Mouse (Mus musculus) CH12F3 (cell line): Measurements from ENCODE around the gene Gcfc2.

Source experiments
- in situ Hi-C: fragments of 300-500 bp; cut with MboI; formaldehyde crosslinking; loops from 2 replicates; pipeline ENCODE4 v1.14.3; 2020; ENCODE audit warnings: low sequenced_read_pairs

Gene Gcfc2

DNA sequence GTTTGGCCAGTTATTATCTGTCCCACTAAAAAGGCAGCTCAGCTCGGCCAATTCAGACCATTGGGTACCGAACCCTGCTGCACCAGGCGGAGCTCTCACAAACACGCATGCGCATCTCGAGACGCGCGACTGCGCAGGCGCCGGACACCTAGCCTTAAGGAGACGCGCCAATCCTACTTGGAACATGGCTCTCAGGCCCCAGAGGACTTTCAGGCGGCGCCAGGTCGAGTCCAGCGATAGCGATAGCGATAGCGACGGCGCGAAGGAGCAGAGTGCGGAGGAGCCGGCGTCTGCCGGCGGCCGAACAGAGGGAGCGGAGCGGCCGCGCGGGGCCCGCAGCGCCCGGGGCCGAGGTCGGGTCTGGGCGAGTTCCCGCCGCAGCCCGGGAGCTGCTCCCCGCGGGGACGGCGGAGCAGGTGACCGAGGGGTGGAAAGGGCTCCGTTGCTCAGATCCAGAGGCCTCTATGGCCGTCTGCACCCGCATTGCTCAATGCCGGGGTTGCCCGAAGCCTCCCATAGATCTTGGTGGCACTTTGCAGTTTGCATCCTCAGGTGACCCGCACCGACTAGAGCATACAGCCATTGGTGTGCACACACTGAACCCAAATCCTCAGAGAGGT, at the start of gene Gcfc2:
TSS of gene Gcfc2 (plus strand) at position 147 of the 620 bp plus-strand sequence.
- in situ Hi-C loops = no loop called here

DNA sequence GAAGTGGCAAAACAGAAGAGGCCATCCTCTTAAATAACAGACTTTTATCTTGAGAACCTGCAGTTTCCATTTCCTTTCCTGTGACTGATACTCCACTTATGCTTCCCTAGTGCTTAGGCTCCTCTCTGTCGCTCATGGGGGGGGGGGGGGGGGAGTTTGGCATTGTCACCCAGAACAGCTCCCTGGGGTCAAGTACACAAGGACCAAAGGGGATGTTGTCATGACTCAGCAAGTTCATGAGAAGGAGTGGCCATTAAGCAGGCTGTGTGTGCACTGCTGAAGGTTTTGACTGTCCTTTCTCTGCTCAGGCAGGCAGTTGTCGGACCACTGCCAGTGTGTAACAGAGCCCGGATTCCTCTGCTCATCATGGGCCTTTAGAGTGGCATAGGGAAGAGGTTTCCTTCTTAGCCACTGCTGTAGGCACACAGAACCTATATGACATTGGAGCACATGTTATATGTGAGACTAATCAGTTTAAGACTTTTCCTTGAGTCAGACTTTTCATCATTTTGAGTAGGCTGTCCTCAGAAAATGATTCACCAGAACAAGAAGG, 27.7 kb upstream of the Gcfc2 start:
- in situ Hi-C loops = no loop called here

DNA sequence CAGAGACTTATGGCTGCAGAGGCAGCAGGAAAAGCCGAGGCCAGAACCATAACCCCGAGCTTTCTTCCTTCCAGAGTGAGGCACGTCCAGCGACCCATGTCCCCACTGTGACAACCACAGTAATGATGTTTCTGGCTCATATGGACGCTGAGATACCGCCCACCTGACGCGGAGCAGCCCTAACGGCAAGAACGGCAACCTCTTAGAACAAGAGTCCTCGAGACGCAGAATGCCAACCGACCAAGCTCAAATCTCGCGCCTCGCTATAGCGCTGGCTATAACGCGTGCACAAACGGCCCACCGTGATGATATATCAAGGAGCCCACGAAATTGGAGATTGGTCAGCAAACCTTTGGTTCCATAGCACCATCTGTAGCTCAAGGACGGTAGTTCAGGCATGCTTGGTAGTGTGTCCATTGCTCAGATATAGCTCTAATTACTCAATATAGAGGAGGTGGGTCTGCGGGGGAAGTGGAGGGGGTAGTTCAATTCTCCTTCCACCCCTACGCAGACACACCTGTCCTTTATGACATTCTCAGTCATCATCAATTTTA, 13.1 kb upstream of the Gcfc2 start:
- in situ Hi-C loops = no loop called here

DNA sequence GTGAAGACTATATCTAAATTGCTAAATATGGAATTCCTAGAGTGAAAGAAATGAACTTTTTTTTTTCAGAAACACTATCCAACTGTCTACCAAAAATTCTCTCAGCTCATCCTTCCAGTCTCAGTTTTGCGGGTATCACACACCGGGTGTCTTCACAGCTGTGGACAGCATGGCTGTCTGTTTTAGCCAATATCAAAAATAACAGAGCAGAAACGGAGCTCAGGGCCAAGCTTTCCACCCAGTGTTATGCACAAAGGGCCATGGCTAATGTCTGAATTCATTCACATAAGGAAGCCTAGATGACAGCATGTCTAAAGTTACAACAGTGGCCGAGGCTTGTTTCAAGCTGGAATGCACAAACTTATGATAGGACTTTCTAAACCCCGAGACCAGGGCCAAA, 12.2 kb upstream of the Gcfc2 start:
- in situ Hi-C loops = no loop called here

DNA sequence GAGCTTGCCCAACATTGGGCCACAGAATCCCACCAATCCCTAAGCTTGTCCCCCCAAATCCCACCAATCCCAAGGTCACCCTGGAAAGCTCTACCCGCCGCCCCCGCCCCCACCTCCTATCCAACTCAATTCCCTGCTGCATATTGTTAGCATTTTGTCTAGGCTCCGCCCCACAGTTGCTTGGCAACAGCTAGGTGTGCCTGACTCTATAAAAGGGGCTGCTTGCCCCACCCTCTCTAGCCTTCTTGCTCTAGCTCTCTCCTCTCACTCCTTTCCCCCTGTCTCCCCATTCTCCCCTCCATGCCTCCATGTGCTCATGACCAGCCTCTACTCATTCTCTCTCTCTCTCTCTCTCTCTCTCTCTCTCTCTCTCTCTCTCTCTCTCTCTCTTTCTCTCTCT, 11.8 kb upstream of the Gcfc2 start:
- in situ Hi-C loops = no loop called here

DNA sequence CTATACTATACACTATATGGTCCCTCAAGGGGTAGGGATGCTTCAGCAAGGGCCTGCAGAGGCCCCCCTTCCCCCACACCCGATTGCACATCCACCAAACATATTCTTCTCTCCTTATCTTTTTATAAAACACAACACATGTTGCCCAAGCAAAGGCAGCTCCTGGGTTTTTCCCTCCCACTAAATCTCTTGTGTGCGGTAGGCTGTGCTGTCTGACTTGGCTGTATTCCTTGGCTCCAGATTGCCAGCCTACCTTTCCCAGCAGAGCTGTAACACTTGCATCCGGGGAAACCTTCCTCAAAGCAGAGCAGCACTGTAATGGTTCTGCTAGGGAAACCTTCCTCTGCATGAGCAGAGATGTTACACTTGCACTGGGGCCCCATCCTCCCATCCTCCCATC, 11.3 kb upstream of the Gcfc2 start:
- in situ Hi-C loops = no loop called here

DNA sequence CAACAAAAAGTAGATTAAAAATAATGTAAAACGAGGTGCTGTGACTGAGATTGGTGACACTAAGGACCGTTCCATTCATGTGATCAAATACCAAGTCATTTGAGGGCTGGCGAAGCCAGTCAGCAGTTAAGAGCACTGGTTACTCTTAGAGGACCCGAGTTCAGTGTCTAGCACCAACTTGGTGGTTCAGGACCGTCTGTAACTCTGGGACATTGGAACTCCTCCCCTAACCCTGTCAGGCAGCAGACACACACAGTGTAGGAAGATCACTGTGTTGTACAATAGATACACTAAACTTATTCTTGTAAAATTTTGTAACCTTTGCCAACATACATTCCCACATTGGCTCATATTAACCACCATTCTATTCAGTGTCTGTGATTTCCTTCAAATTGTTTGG, 835 bp downstream of the Gcfc2 start:
- in situ Hi-C loops = no loop called here

DNA sequence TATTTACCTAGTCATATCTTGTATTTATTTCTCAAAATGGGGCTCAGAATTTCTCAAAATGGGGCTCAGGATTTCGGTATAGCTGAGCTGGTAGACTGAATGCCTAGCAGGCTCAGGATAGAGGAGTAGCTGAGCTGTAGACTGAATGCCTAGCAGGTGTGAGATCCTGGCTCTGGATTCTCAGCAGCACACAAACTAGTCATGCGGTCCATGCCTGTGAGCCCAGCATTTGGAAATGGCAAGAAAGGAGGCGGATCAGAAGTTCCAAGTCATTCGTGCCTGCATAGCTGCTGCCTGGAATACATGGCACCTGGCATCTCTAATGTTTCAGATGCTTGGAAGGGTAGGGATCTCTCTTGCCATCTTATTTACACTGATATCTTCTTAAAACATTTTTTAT, 5.9 kb downstream of the Gcfc2 start:
- in situ Hi-C loops = no loop called here

DNA sequence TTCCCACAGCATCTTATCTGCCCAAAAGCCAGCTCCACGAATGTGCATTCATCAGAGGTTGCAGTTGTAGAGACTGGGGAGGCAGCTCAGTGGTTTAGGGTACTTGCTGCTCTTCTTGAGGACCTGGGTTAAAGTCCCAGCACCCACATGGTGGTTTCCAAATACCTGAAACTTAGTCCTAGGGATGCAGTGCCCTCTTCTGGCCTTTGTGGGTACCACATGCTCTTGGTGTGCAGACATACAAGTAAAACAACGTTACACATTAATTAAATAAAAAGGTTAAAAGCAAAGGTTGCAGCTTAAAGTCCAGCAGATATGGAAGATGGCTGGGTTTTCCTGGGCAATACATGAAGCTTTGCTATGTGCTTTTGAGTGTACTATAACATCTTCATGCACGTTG, 9.8 kb downstream of the Gcfc2 start:
- in situ Hi-C loops = no loop called here

DNA sequence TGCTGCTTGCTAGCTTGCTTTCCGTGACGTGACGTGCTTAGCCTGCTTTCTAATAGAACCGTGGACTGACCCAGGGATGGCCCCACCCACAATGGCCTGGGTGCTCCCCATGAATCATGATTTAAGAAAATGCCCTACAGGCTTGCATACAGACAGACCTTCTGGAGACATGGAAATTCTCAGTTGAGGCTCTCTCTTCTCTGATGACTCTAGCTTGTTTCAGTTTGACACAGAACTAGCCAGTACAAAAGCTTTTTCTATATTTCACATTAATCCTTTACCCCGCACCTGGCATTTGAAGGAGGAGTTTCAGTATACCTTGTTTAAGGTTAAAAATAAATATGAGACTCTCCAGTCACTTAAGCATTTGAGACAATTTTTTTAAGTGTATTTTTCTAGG, 18.2 kb downstream of the Gcfc2 start:
- in situ Hi-C loops = no loop called here

DNA sequence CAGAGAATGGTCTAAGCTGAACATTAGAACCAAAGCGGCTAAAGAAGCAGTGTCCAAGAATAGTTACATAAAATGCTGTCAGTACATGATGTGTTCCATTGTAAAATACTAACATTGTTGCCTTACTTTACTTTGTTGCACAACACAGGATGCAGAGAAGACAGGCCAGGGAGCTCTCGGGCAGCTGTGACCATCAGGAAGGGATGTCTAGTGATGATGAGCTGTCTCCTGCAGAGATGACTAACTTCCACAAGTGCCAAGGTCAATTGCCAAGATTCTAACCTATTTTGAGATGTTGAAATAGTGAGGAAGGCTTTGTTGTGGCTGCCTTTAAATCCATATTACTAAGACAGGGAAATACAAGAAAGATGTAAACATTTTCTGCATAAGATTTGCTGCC, 19.8 kb downstream of the Gcfc2 start:
- in situ Hi-C loops = no loop called here

DNA sequence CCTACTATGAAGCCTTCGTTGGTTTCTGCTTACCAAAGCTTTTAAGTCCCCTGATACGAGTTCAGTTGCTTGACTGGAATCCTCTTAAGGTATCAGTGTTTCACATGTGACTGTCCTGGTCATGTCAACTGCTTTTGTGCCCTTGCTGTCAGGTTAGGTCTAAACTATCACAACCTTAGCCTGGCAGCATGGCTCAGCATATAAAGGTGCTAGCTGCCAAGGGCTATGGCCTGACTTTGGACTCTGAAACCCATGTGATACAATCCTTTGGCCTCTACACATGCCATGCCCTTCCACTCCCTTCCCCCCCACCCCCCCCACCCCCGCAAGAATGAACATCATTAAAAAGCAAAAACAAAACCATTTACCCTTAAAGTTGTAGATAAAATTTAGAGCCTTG, 21.0 kb downstream of the Gcfc2 start:
- in situ Hi-C loops = no loop called here

DNA sequence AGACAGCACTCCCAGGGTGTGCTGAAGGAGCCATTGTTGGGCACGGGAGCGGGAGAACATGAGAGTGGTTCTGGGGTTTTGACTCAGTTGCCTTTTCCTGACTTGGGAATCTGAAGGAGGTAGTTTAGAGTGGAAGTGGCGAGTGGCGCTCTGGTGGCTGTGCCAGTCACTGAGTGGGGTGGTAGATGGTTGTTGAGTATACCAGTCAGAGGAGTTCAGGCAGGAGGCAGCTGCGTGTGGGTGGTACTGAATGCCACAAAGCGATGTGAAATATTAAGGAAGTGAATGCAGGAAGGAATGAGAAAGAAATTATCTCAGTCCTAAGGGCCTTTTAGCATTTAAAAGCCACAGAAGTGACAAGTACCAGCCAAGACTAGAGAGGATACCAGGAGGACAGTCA, 23.4 kb downstream of the Gcfc2 start:
- in situ Hi-C loops = no loop called here

DNA sequence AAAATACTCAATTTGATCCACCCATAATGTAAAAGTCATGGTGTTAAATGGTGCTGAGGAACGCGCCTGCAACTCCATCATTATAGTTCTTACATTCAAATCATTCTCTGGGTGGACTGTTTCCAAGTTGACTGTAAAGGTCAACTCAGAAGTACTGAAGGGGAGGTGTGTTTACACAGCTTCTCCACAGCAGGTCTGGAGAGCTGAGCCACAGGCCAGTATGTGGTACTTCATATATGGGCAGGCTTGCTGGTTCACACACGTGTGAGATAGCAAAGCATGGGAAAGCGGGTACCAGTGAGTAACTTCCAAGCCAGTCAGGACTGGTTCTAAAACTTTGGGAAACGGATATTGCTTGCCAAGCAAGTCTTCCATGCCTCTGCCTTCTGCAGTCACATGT, 31.7 kb downstream of the Gcfc2 start:
- in situ Hi-C loops = no loop called here

DNA sequence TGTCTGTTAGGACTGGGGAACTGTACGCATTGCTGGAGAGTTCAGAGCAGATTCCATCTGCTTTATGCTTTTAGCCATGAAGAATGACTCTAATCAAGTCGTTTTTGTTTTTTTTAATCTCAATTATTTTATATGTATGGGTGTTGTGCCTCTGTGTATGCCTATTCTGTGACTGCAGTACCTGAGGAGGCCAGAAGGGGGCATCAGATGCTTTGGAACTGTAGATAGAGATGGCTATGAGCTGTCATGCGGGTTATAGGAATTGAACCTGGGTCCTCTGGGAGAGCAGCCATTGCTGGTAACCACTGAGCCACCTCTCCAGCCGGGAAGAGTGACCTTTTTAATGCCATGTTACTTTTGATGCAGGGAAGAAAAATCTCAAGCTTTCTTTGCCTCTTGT, 32.9 kb downstream of the Gcfc2 start:
- in situ Hi-C loops = no loop called here

DNA sequence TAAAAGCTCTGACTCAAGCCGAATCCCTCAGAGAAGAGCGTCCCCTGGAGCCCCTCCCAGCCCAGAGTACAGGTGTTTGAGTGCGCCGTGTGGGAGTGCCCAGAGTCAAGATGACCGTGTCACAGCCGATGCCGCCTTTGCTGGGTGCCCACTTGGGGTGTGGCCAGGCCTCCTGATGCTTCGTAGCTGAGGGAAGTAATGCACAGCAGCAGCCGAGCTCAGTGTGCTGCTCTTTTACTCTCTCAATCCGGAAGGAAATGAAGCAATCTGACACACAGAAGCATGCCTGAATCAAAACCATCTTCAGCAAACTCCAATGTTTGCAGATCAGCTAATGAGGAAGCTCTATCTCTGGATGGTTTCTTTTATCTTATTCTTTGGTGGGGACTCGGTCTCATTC, 34.5 kb downstream of the Gcfc2 start:
- in situ Hi-C loops = no loop called here

DNA sequence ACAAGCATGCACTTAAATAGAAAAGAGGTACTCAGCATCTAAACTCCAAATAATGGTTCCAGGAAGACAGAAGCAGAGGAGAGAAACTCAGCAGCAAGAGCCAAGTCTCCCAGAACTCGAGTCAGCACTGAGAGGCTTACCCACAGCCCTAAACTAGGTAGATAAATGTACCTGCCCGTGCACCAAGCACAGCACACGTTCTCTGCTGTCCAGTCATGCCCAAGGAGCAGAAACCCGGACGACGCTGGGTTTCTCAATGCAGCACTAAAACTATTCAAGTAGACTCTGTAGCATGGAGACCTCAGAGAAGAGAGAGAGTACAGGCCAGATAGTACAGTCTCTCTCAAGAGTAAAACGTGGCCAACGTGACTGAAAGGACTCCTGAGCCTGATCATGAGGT, 36.4 kb downstream of the Gcfc2 start:
- in situ Hi-C loops = loop anchor here (10.0 kb wide), 1 partner anchor 745 kb away; the partner anchor contains the start of gene Pole4

DNA sequence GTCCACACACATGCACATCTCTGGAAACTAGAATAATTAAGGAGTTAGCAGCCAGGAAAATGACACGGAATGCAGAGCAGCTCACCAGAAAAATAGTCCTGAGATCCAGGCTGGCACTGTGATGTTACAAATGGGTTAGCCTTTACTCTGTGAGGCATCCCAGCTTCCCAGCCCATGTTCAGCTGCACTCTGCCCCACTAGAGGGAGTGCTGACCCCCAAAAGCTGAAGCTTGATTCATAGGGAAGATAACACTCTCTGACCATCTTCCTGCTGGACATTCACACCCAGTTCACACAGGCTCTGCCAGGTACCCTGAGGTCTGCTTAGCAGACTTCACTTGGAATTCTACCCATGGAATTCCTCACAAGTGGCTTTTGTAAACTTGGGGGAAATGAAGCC, 36.8 kb downstream of the Gcfc2 start:
- in situ Hi-C loops = loop anchor here (10.0 kb wide), 1 partner anchor 745 kb away; the partner anchor contains the start of gene Pole4

DNA sequence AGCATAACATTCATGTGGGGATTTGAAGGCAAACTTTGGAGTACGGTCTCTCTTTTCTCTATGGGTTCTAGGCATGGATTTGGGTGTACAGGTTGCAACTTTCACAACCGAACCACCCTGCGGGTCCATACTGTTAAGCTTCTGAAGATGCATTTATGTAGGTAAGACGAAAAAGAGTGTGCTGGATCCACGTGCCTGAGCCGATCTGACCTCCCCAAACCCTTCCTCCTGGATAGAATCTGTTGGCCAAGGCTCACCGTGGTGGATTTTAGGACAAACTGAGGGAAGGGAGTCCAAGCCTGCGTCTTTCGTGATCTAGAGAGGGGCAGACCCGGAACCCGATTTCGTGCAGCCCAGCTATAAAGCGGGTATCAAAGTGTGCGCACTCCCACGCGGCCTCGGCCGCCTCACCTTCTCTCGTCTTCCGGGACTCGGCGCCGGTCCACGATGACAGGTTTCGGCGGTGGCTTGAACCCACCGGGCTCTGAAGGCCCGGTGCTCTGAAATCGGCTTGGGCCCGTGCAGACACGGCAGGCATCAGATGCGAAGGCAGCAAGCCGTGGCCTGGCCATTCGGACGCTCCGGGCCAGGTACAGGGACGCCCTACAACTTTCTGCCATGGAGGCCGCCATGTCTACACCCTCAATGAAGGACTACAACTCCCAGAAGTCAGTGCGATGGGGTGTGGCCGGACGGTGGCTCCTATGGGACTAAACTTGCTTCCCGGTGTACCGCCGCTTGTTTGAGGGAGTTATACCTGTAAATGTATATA, 42.0 kb downstream of the Gcfc2 start, which contains the start of gene Mrpl19:
TSS of gene Mrpl19 (minus strand) at position 663 of the 772 bp plus-strand sequence.
- in situ Hi-C loops = loop anchor here (10.0 kb wide), 1 partner anchor 739 kb away; the partner anchor contains the start of gene Pole4

DNA sequence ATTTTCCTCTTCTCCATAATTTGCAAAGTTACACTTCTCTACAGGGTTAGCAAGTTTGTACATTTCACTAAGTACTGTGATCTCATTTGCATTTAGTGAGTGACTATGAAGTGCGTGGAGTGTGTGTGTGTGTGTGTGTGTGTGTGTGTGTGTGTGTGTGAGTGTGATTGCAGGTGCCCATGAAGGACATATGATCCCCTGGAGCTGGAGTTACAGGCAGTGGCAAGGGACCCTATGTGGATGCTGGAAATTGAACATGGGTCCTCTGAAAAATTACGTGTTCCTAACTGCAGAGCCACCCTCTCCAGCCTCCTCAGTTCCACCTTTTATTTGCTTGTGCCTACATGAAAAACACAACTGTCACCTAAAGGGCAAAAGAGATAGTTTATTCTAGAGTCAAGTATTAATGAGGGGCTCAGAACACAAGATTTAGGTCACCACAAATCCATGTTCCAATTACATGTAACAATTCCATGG, 42.6 kb downstream of the Gcfc2 start:
- in situ Hi-C loops = loop anchor here (10.0 kb wide), 1 partner anchor 739 kb away; the partner anchor contains the start of gene Pole4

DNA sequence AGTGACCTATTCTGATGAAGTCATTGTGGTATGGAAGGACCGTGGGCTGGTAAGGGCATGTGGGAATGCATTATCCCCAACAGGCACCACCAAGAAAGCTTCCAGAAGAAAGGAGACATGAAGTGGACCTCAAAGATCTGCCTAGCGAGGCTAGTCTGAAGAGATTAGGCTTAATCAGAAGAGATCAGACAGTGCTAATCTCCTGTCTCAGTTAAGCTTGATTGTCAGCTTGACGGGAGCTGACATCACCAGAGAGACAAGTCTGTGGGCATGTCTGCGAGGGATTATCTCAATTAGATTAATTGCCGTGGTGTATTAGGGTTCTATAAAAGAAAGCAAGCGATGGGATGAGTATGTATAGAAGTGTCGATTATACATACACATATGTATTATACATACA, 47.7 kb downstream of the Gcfc2 start:
- in situ Hi-C loops = no loop called here

DNA sequence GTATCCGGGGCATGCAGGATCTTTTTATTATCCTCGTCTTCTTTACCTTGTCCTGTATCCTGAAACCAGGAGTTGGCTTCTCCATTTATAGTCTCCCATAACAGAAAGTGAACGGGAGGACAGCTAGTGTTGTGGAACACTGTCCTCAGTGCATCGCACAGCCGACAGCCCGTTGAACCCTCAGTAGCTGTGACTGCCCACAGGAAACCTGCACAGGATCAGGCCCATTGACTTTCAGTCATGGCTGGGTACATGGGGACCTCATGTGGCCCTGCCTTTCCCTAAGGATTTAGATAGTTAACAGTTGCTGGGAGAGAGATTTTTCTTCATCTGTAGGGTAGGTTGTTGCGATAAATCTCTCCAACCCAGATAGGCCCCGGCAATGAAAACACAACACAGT, 49.1 kb downstream of the Gcfc2 start:
- in situ Hi-C loops = no loop called here
